Mouse (Mus musculus) embryonic facial prominence, embryonic 15.5 days (tissue): Measurements from ENCODE around the gene Gpr89. TPM values are rescaled to one million over a fixed set of nuclear protein-coding genes. Genes with fewer than 3 reads are reported as not detected.

ENCODE experiments used
- ATAC-seq: fragments of 200-750 bp; cut with Nextera tagmentation; 2 replicates; pipeline ENCODE4 v1.8.0; 2017; ENCODE audit warnings: low read depth, moderate TSS enrichment; ENCODE audit not compliant: insufficient number of reproducible peaks, low FRiP score, low TSS enrichment
- H3K27ac ChIP-seq: fragments of 300-500 bp; sonication (generic); replicated peaks from 2 replicates; pipeline ENCODE4 v1.5.1; 2015; ENCODE audit warnings: mild to moderate bottlenecking, inconsistent platforms
- H3K27me3 ChIP-seq: fragments of 300-500 bp; sonication (generic); 2 replicates; pipeline ENCODE4 v1.6.1; 2015; ENCODE audit warnings: inconsistent platforms
- H3K36me3 ChIP-seq: fragments of 300-500 bp; sonication (generic); 2 replicates; pipeline ENCODE4 v1.6.1; 2015; ENCODE audit warnings: mild to moderate bottlenecking, inconsistent platforms
- H3K4me1 ChIP-seq: fragments of 300-500 bp; sonication (generic); 2 replicates; pipeline ENCODE4 v1.6.1; 2015; ENCODE audit warnings: inconsistent platforms
- H3K4me2 ChIP-seq: fragments of 300-500 bp; sonication (generic); replicated peaks from 2 replicates; pipeline ENCODE4 v1.6.1; 2015; ENCODE audit warnings: mild to moderate bottlenecking, inconsistent platforms
- H3K4me3 ChIP-seq: fragments of 300-500 bp; sonication (generic); replicated peaks from 2 replicates; pipeline ENCODE4 v1.5.1; 2015; ENCODE audit warnings: mild to moderate bottlenecking, inconsistent platforms
- H3K9ac ChIP-seq: fragments of 300-500 bp; sonication (generic); 2 replicates; pipeline ENCODE4 v1.6.1; 2015; ENCODE audit warnings: inconsistent platforms
- H3K9me3 ChIP-seq: fragments of 300-500 bp; sonication (generic); replicated peaks from 2 replicates; pipeline ENCODE4 v1.6.1; 2016; ENCODE audit warnings: inconsistent platforms
- WGBS: fragments of 180-500 bp; shearing (Covaris S2); methylation state at CpG from one replicate; pipeline ENCODE4 v1.1.7; 2015; 5-methylcytosine and 5-hydroxymethylcytosine counted together
- polyA plus RNA-seq: library from polyadenylated mRNA; unstranded; fragments of >200 nt; fragmentation: Nextera tagmentation; extraction: Ambion mirVana; gene quantifications from 2 replicates; pipeline ENCODE4 v1.2.1, GENCODE M21; 2015

The Gpr89 gene
- 37.8 and 41.5 TPM in 2 replicates for polyA plus RNA-seq

DNA sequence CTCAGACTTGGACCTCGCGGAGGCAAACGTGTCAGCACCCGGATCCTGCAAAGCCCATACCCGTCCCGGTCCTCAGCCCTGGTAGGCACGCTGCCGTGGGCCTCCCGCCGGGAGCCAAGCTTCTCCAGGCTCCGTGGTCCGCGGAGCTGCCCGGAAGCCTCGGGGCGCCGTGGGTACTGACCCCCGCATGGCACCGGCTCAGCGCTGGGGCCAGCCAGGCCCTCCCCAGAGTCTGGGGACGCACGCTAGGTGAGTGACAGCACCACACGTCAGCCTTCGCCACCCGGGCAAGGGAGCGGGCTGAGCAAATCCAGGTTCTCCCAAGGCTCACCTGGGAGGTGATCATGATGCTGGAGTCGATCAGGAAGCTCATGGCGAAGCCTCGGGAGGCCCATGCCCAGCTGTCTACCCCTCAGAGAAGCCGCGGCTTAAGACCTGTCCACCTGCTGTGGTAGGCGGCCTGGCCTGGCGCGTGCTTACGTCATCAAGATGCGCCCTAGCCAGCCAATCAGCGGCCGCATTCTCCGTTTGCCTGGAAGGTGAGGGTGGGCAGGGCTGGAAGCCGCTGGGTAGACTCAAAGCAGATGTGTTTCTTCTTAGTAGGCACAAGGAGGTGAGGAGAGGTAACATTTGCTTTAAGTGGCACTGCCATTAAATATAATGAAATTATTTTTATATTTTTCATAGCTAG lies at the start of gene Gpr89:
Gpr89 (minus strand) TSS at position 496 of the 691 bp plus-strand sequence.
- peak within 1 kb of the TSS; percentile 57 for H3K4me2 ChIP-seq
- peak within 1 kb of the TSS; percentile 56 for H3K9ac ChIP-seq
- no peaks in the 10 kb centered on the region for H3K9me3 ChIP-seq
- no peak within 1 kb of the TSS for H3K27ac ChIP-seq
- H3K4me3 ChIP-seq, result peak within 1 kb of the TSS; percentile 62
- peak; percentile 92 for ATAC-seq
- WGBS, result under 1% methylated on average over 40 of the region's 40 CpGs
- peaks cover 10% of the 10 kb centered on the region; the same call in 1 of the 2 replicates for H3K27me3 ChIP-seq
- H3K36me3 ChIP-seq, result no peaks in the 10 kb centered on the region
- peaks cover 6% of the 10 kb centered on the region for H3K4me1 ChIP-seq

DNA sequence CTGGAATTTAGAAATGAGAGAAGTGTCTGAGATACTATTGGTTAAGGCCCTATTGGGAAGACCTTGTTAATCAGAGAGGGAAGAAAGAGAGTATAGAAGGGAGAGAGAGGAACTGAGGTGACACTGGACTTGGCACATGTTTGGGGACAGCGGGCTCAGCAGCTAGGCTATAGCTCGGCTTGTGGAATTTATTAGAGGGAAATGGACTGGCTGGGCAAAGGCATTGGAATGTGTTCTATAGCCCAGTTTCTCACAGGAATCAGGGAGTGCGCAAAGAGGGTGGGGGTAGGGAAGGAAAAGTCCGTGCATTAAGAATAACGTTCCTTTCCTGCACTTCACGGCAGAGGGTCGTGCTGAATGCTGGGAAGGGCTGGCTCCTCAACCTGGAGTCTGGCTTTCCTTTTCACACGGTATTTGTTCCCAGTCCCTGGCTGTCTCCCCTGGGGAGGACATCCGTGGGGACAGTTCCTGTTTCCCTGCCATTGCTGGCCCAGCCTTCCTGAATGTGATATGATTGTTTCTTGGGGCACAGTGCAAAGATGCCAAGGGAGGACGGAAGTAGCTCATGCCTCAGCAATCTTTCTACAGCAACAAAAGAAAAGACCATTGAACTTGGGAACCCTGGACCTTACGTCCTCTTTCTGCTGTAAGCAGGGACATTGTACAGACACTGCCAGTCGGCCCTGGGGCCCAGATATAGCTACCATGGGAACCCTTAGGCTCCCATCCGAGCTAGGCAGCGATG lies 48.5 kb upstream of the Gpr89 start:
- Histone ChIP-seq H3K9me3 (no peaks in the 10 kb centered on the region), H3K27me3 (no peaks in the 10 kb centered on the region), H3K36me3 (no peaks in the 10 kb centered on the region), H3K4me1 (0 out of 2 replicates have a peak, but pooled peaks cover 7% of the 10 kb centered on the region), H3K27ac (no peak overlapping the region), H3K9ac (no peak overlapping the region), H3K4me2 (no peak overlapping the region), H3K4me3 (no peak overlapping the region)
- no peak for ATAC-seq
- WGBS, result 41% methylated on average over 14 of the region's 14 CpGs

DNA sequence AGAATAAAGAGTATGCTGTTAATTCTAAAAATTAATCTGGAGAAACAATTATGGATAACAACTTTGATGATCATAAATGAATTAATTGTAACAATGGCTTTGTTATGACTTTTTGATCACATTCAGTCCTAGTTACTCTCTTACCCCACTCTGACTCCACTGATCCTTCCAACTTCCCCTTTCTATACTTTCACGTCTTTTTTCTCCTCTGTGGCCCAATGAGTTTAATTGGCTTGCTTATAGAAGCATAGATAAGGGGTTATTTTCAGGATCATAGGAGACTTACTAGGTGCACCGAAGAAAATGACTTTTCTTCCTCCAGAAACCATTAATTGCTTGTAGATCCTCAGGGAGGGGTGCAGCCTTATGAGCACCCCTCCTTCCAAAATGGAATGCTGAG lies 37.6 kb upstream of the Gpr89 start:
- Histone ChIP-seq H3K36me3 (no peaks in the 10 kb centered on the region), H3K4me2 (no peak overlapping the region), H3K27me3 (no peaks in the 10 kb centered on the region), H3K27ac (no peak overlapping the region), H3K4me3 (no peak overlapping the region), H3K9ac (no peak overlapping the region), H3K4me1 (no peaks in the 10 kb centered on the region), H3K9me3 (no peaks in the 10 kb centered on the region)
- no peak for ATAC-seq
- 82% methylated on average over 2 of the region's 2 CpGs for WGBS

DNA sequence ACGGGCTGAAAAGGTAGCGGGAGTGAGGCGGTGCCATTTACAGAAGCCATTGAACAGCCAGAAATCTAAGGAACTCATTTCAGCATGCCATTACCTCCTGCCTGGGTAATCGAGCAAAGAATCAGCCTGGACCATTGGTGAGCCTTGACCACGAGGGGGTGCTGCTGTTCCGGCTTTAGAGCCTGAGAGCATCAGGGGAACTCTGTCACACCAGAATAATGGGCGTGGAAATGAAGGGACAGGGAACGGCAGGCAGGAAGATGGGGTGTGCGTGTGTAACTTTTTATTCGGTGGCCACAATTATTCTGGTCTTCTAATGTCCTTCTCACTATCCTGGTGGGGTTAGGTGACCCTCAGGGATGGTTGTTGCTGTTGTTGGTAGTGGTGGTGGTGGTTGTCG lies 33.6 kb upstream of the Gpr89 start:
- Histone ChIP-seq H3K4me3 (peak overlapping the region; percentile 28), H3K9me3 (no peaks in the 10 kb centered on the region), H3K27ac (no peak overlapping the region), H3K27me3 (peaks cover 8% of the 10 kb centered on the region; the same call in 1 of the 2 replicates), H3K9ac (no peak overlapping the region), H3K36me3 (no peaks in the 10 kb centered on the region), H3K4me1 (no peaks in the 10 kb centered on the region), H3K4me2 (peak overlapping the region; percentile 39; the same call in 1 of the 2 replicates)
- 8% methylated on average over 11 of the region's 11 CpGs for WGBS
- no peak; the same call in 1 of the 2 replicates for ATAC-seq

DNA sequence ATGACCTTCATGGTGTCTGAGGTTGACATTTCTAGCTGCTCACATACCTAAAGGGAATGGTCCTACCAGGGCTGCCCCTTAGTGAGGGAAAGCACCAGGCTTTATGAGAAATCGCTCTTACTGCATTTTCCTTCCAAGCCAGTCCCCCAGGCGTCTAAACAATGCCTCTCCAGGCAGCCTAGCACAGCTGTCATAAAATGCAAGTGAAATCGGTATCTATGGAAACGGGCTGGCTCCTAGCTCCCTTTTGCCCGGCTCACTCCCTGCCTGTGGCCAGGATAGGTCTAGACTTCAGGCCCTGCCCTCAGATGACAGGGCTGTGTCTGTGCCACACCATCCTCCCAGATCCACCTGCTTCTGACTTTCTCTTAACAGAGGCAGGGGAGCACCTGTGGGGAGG lies 32.5 kb upstream of the Gpr89 start:
- no peak overlapping the region for H3K9ac ChIP-seq
- H3K4me3 ChIP-seq, result no peak overlapping the region
- ATAC-seq, result no peak
- H3K27me3 ChIP-seq, result peaks cover 8% of the 10 kb centered on the region; the same call in 1 of the 2 replicates
- WGBS, result 29% methylated on average over 5 of the region's 5 CpGs
- no peak overlapping the region for H3K27ac ChIP-seq
- H3K9me3 ChIP-seq, result no peaks in the 10 kb centered on the region
- no peak overlapping the region for H3K4me2 ChIP-seq
- H3K36me3 ChIP-seq, result no peaks in the 10 kb centered on the region
- H3K4me1 ChIP-seq, result no peaks in the 10 kb centered on the region

DNA sequence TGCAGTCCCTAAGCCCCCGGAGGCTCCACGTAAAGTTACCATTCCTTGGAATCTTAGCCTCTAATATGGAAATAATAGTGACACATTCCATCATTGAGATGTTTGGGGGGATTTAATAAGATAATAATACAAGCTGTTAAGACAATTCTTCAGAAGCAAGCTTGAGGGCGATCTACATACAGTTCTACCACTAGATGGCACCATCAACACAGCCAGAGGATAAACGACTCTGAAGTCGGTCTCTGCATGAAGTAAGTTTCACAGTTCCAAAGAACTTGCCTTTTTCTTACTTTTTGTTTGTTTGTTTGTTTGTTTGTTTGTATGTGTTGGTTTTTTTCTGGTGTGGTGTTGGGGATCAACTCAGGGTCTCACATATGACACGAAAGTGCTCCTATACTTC lies 31.1 kb upstream of the Gpr89 start:
- ATAC-seq, result no peak
- Histone ChIP-seq H3K36me3 (no peaks in the 10 kb centered on the region), H3K4me2 (no peak overlapping the region), H3K4me1 (no peaks in the 10 kb centered on the region), H3K27me3 (peaks cover 8% of the 10 kb centered on the region), H3K9me3 (no peaks in the 10 kb centered on the region), H3K27ac (no peak overlapping the region), H3K9ac (no peak overlapping the region), H3K4me3 (no peak overlapping the region)
- WGBS, result 6% methylated on average over 6 of the region's 6 CpGs

DNA sequence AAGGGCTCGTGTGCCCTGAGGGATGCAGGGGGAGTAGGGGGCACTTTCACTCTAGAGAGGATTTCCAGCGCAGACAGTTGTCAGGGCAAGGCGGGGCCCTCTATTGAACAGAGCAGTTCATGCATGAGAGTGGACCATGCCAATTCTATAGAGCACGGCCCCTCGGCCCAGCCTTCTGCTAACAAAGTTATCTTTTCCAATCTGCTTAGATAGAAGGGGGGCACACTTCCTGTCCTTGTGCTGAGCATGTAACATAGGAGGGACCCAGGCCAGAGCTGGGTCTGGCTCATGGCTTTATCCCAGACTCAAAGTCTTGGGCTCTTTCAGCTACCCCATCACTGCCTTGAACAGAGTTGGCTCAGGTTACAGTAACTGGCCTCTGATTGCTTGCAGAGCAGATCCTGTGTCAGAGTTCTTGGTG lies 26.1 kb upstream of the Gpr89 start:
- H3K4me1 ChIP-seq, result 0 out of 2 replicates have a peak, but pooled peaks cover 3% of the 10 kb centered on the region
- no peaks in the 10 kb centered on the region for H3K9me3 ChIP-seq
- H3K27me3 ChIP-seq, result peaks cover 8% of the 10 kb centered on the region
- 28% methylated on average over 5 of the region's 5 CpGs for WGBS
- H3K4me3 ChIP-seq, result no peak overlapping the region
- H3K27ac ChIP-seq, result no peak overlapping the region
- H3K36me3 ChIP-seq, result no peaks in the 10 kb centered on the region
- H3K4me2 ChIP-seq, result no peak overlapping the region
- ATAC-seq, result no peak
- no peak overlapping the region for H3K9ac ChIP-seq

DNA sequence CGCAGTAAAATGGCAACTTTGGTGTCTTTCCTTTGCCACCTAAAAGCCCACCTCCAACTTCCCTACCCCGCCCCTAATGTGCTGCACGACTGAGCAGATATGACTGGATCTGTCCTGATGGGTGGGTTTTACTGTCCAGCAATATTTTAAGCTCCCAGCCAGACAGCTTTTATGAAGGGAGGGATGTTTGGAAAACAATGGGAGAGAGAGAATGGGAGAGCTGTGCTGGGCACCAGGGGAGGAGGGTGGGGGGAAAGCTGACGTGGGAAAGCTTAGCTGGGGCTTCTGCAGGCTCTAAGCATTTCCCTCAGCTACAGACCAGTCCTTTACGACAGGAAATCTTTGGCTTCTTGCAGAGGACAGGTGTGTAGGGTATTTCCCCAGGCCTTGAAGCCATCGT lies 20.8 kb upstream of the Gpr89 start, which contains the start of gene Gja8:
Gja8 (minus strand) TSS at position 101 of the 400 bp plus-strand sequence.
- no peak for ATAC-seq
- Histone ChIP-seq H3K9ac (no peak within 1 kb of the TSS), H3K4me2 (no peak within 1 kb of the TSS), H3K4me3 (no peak within 1 kb of the TSS), H3K27me3 (no peaks in the 10 kb centered on the region), H3K4me1 (0 out of 2 replicates have a peak, but pooled peaks cover 3% of the 10 kb centered on the region), H3K27ac (no peak within 1 kb of the TSS), H3K9me3 (no peaks in the 10 kb centered on the region), H3K36me3 (no peaks in the 10 kb centered on the region)
- WGBS, result 55% methylated on average over 6 of the region's 6 CpGs

DNA sequence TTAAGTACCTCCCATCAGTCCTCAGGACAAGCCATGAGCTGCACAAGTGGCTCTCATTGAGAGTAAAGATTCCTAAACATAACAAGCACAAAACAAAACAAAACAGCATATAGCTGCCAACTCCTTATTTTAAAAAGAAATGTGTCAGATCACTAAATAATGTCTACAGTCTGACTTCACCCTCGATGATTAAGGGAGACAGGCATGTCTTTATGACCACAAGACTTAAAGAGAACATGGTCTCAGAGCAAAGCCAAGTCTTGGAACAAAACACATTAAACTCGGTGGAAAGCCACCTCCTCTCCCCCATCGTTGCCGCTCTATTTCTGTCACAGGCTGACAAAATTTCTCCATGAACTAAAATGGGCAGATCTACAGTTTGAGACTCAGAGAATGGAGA lies 19.5 kb upstream of the Gpr89 start:
- no peak overlapping the region for H3K27ac ChIP-seq
- WGBS, result 69% methylated on average over 4 of the region's 4 CpGs
- H3K4me2 ChIP-seq, result no peak overlapping the region
- no peaks in the 10 kb centered on the region for H3K36me3 ChIP-seq
- H3K4me1 ChIP-seq, result no peaks in the 10 kb centered on the region
- H3K9ac ChIP-seq, result no peak overlapping the region
- no peak overlapping the region for H3K4me3 ChIP-seq
- no peak for ATAC-seq
- no peaks in the 10 kb centered on the region for H3K27me3 ChIP-seq
- H3K9me3 ChIP-seq, result no peaks in the 10 kb centered on the region

DNA sequence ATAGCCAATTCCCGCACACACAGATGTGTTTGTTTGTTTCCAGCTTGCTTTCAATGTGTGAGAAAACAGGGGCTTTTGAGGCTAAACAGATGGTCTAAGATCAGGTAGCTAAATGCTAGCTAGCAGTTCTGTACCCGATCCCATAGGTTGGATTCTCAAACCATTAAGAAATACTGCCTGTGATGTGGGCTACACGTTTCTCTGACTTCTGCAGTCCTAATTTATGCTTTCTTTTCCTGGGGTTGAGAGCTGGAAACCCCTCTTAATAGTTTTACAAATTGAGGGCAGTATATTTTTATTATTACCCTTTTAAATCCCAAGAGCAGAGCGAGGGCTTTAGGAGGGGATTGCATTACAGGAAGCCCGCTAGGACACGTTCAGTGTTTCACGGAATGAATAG lies 15.8 kb upstream of the Gpr89 start:
- Histone ChIP-seq H3K4me1 (no peaks in the 10 kb centered on the region), H3K27ac (no peak overlapping the region), H3K36me3 (no peaks in the 10 kb centered on the region), H3K4me2 (no peak overlapping the region), H3K4me3 (no peak overlapping the region), H3K27me3 (no peaks in the 10 kb centered on the region), H3K9me3 (no peaks in the 10 kb centered on the region), H3K9ac (no peak overlapping the region)
- 51% methylated on average over 7 of the region's 7 CpGs for WGBS
- no peak for ATAC-seq

DNA sequence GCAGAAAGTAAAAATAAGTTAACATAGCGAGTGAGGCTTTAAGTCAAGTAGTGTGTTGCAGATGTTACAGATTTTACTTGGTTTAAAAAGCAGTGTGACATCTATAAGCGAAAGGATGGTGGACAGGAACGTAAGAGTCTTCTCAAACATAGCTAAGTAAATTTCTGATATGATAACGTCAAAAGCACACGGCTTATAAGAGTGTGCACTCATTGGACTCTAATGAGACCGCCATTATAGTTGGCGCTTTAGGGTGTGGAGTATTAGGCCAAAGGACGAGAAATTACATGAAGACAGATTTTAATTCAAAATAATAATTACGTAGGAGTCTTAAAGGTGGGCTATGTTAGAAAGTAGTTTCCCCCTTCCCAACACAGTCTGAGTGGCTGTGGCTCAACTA lies 446 bp upstream of the Gpr89 start:
- WGBS, result 42% methylated on average over 9 of the region's 9 CpGs
- H3K4me2 ChIP-seq, result peak overlapping the region; percentile 57
- peak overlapping the region; percentile 62 for H3K4me3 ChIP-seq
- no peak for ATAC-seq
- no peaks in the 10 kb centered on the region for H3K9me3 ChIP-seq
- peaks cover 6% of the 10 kb centered on the region for H3K4me1 ChIP-seq
- H3K27me3 ChIP-seq, result peaks cover 12% of the 10 kb centered on the region; the same call in 1 of the 2 replicates
- no peak overlapping the region for H3K27ac ChIP-seq
- no peaks in the 10 kb centered on the region for H3K36me3 ChIP-seq
- peak overlapping the region; percentile 56 for H3K9ac ChIP-seq
